Mouse (Mus musculus): Measurements from ENCODE around the gene Hist1h2ad.
A peak's percentile ranks its signal among the peaks of the same experiment; 100 is the strongest.
"Not testable (repeated sequence)": the region's sequence is repeated elsewhere in the genome, so short reads cannot be mapped to it uniquely, and the experiment has no call there.

Hist1h2ad gene

DNA sequence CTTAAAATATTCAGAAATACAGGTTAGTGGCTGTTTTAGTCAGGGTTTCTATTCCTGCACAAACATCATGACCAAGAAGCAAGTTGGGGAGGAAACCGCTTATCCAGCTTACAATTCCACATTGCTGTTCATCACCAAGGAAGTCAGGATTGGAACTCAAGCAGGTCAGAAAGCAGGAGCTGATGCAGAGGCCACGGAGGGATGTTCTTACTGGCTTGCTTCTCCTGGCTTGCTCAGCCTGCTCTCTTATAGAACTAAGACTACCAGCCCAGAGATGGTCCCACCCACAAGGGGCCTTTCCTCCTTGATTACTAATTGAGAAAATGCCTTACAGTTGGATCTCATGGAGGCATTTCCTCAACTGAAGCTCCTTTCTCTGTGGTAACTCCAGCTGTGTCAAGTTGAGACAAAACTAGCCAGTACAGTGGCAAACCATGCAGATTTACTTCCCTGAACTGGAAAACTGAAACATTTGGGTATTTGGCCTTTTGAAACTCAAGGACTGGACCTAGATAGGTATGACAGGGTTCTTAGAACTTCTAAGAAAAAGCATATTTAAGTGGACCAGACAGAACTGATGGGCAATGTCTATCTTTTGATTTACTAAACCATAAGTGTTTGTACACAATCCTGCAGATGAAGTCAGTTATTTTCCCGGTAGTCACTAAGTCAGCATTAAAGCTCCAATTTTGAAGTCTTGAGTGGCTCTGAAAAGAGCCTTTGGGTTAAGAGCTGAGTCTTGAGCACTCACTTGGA, 31.8 kb upstream of the Hist1h2ad start:
- not testable (repeated sequence) for DNase-seq

DNA sequence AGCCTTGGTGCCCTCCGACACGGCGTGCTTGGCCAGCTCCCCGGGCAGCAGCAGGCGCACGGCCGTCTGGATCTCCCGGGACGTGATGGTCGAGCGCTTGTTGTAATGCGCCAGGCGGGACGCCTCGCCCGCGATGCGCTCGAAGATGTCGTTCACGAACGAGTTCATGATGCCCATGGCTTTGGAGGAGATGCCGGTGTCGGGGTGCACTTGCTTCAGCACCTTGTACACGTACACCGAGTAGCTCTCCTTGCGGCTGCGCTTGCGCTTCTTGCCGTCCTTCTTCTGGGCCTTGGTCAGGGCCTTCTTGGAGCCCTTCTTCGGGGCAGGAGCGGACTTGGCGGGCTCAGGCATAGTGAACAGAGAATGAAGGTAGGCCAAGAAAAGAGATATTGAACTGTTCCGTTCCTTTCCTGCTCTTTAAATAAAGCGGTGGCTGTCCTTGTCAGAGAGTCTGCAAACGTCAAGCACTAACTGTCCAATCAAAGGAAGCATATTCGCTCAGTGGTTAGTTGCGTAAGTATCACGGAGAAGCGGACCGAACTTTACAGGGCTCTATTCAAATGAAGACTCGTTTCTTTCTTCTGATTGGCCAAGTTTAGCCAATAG, 31.1 kb upstream of the Hist1h2ad start, which contains the start of gene Hist1h2bh:
Gene Hist1h2bh, minus strand, starts transcription at position 394 of the 609 bp plus-strand sequence.
- DNase-seq: peak; percentile 93

DNA sequence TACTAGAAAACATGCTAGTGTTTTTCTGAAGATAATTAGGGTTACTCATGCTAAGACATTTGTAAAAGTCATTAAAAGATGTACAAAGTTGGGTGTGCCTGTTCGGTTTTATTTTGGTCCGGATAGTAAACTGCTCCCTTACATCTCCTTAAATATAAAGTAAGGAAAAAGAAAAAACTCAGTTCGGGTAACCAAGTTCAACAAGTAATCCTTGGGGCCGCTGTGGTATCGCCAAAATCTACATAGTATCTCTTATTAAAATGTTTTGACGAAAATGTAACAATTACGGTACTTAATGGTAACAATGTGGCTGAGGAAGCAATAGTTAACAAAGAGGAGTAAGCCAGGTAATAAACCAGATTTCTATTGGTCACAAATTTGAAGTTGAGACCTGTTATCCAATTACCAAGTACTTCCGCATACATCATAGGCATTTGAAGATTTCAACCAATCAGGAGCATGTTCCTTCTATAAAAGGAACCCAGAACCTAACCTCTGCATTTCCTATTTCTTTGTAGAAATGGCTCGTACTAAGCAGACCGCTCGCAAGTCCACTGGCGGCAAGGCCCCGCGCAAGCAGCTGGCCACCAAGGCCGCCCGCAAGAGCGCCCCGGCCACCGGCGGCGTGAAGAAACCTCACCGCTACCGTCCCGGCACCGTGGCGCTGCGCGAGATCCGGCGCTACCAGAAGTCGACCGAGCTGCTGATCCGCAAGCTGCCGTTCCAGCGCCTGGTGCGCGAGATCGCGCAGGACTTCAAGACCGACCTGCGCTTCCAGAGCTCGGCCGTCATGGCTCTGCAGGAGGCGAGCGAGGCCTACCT, 30.0 kb upstream of the Hist1h2ad start, which contains the start of gene Hist1h3f:
Gene Hist1h3f, plus strand, starts transcription at position 88 of the 822 bp plus-strand sequence.
- peak; percentile 94 for DNase-seq

DNA sequence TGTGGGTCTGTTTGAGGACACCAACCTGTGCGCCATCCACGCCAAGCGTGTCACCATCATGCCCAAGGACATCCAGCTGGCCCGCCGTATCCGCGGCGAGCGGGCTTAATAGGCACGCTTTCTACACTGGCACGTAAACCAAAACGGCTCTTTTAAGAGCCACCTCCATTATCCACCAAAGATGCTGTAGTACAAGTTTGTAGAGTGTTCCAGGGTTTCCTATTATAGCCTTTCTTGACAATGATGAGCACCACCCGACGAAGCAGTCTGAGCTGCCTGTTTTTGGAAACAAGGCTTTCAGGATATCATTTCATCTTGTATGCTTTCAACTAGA, 29.4 kb upstream of the Hist1h2ad start:
- not testable (repeated sequence) for DNase-seq

DNA sequence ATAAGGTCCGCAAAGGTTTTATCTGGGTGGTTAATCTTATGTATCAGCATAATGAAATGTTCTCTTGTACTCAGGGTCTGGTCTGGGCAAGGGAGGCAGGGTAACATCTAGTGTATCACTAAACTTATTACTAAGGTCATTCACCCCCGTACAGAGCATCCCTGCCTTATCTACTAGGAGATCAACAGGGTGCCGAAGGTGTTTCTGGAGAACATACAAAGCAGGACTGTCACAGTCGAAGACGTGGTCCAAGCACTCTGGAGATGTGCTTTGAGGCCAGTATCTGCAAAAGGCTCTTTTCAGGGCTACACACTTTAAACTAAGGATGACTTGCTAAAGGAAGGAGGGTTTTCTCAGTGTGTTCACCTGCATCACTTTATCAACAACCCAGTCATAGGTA, 27.5 kb upstream of the Hist1h2ad start:
- no peak for DNase-seq

DNA sequence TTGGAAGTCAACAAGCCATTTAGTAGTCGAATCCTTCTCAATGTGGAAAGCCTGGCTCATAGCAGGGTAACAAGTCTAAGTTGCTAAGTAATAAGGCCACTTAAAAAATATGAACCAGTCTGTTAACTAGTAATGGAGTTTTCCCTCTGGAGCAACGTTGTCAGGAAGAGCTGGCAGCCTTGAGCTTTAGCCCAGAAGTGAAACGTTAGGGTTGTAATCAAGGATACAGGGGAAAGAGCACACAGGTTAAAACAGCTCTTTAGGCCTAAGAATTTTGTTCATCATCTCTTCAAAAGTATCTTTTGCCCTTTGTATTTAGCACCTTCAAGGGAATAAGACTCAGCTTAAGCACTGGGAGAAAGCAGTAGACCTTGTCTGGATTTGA, 23.4 kb upstream of the Hist1h2ad start:
- peak; percentile 55 for DNase-seq

DNA sequence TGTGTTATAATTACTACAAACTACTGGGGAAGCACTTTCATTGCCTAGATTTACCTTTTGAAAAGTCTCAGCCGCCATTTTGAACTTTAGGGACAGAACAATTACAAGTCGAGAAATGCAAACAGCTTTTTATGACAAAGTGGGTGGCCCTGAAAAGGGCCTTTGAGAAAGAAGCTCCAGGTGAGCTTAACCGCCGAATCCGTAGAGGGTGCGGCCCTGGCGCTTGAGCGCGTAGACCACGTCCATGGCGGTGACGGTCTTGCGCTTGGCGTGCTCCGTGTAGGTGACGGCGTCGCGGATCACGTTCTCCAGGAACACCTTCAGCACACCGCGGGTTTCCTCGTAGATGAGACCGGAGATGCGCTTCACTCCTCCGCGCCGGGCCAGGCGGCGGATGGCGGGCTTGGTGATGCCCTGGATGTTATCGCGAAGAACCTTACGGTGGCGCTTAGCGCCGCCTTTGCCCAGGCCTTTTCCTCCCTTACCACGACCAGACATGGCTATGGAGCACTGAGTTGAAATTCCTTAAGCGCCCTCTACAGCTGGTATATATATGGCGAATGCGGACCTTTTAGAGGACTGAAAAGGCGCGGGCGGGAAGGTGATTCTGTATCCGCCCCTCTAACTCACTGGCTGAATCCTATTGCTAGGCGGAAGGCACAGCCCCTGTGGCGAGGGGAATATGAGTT, 22.9 kb upstream of the Hist1h2ad start, which contains the start of gene Hist1h4f:
Gene Hist1h4f, minus strand, starts transcription at position 503 of the 689 bp plus-strand sequence.
- peak; percentile 95 for DNase-seq

DNA sequence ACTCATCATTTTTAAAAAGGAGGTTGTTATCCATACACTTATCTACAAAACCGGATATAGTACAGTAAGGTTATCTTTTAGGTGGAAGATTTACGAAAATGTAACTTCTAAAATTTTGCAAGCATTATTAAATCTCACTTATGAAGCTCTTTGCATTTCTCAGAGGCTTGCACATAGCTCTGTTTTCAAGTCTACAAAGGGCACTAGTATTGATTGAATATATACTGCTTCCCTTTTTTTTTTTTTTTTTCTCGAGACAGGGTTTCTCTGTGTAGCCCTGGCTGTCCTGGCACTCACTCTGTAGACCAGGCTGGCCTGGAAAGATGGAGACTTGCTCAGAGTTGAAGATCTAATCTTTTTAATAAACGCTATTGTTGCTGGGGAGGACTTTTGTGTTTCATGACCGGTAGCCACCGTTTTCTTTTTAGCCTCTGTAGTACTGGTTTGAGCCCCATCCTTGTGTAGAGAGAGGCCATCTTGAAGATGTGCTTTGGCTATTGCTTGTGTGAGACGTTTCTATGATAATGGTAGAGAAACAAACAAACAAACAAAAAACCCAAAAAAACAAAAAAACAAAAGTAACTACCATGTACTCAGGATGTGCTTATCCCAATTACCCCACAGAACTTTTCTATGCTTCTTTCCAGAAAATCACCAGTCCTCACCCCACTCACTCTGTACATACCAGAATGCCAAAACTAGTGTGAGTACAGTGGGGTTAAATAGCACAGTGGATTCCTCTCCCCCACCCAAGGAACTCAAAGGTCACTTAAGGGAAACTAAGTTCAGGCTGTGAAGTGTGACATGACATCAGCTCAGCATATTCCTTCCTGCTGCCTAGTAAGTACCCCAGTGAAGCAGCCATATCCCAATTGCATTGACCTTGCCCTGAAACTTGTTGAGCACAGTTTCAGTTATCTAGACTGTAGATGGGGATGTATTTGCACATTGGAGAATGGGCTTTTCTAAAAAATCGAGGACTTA, 22.0 kb upstream of the Hist1h2ad start:
- DNase-seq: no peak

DNA sequence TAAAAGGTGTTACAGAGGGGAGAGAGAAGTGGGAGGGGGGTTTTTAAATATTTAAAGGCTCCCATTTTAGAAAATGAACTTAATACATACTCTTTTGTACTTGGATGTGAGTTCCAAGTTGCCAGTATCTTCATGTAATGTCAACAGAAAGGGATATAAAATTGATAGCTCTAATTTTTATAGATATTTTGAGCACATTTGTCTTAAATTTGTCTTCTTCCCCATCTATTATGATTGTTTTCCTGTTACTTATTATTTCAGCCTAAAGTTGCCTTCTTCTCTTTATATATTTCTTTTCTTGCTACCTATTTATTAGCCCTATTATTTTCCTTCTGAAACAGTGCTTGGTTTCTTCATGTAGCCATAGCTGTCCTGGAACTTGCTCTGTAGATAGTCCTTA, 21.2 kb upstream of the Hist1h2ad start, which contains the start of gene Hist1h1d:
Gene Hist1h1d, plus strand, starts transcription at position 301 of the 400 bp plus-strand sequence.
- no peak for DNase-seq

DNA sequence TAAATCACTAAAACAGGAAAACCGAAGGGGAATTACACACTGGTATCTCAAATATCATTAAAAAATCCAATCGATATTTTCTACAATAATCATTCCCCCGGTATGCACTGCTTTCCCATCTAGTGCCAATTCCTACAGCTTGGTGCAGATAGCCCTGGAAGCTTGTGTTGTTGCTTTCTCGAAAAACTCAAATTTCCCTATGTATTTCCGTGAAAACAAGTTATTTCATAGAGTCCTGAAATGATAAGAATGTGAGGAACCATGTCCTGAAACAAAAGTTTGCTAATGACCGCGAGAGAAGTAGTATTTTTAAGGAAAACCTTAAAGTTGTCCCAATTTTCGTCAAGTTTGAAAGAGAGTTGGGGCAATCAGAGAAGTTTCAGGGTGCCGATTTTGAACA, 19.8 kb upstream of the Hist1h2ad start:
- DNase-seq: peak; percentile 25

DNA sequence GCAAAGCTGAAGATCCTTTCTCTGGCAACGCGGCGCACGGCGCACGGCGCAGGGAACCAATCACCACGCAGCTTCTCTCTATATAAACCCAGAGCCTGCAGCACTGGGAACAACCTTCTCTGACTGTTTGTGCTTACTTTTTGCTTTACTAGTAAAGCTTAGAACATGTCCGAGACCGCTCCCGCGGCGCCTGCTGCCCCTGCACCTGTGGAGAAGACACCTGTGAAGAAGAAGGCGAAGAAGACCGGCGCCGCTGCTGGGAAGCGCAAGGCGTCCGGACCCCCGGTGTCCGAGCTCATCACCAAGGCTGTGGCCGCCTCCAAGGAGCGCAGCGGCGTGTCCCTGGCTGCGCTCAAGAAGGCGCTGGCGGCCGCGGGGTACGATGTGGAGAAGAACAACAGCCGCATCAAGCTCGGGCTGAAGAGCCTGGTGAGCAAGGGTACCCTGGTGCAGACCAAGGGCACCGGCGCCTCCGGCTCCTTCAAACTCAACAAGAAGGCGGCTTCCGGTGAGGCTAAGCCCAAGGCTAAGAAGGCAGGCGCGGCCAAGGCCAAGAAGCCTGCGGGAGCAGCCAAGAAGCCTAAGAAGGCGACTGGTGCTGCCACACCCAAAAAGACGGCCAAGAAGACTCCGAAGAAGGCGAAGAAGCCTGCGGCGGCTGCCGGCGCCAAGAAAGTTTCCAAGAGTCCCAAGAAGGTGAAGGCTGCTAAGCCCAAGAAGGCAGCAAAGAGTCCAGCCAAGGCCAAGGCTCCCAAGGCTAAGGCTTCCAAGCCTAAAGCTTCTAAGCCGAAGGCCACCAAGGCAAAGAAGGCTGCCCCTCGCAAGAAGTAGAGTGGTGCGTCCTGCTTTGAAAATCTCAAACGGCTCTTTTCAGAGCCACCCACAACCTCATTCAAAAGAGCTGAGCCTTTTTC, 19.0 kb upstream of the Hist1h2ad start:
- peak; percentile 93 for DNase-seq

DNA sequence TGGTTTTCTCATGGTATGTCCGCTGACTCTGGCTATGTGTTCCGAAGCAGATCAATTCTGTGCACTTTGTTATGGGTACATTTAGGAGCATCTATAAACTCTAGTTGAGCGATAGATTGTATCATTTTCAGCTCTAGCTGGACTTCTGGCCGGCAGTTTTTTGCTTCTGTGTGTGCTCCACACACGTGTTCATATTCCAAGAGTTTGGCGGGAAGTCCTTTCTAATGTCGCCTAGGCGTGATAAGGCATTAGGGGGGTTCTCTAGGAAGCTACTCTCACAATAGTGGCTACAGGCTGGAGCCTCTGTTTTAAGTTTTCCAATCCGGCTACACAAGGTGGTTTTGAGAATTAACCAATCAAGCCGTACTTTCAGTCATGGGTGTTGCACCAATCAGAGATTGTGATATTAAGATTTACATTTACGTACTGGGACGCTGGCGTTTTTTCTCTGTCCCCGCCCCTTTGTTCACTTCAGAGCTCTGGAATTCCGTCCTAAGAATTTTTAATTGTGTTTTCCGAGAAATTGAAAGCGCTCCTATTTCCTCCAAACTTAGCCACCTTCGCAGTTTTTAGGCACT, 18.3 kb upstream of the Hist1h2ad start:
- DNase-seq: peak; percentile 92

DNA sequence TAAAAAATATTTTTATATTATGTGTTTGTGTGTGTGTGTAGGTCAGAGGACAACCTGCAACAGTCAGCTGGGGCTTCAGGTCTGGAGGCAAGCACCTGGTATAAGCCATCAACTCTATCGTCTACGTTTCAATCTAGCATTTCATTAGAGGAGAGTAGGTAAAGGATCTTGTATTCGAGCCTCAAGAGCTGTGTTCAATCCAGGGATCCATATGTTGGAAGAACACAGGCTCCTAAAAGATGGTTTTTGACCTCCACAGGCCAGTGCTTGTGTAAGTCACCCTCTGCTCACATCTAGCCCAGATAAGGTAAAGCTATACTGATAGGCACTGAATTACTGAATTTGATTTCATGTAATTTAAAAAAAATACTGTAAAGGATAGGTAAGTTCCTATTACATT, 17.3 kb upstream of the Hist1h2ad start:
- no peak for DNase-seq

DNA sequence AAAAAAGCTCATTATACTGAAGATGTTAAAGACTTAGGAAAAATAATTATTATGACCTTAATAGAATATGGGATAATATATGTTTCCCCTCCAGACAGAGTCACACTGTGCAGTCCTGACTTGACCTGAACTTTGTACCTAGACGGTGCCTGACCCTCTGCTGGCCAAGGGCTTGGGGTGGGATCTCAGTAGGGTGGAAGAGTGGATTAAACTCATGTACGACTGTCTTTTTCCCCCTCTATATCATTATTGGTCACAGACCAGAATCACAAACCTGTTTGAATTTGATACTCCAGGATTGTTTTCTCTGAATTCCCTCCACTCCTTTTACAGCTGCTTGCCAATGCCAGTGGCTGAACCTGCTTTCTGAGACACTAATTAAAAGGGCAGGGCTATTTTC, 13.5 kb upstream of the Hist1h2ad start:
- not testable (repeated sequence) for DNase-seq

DNA sequence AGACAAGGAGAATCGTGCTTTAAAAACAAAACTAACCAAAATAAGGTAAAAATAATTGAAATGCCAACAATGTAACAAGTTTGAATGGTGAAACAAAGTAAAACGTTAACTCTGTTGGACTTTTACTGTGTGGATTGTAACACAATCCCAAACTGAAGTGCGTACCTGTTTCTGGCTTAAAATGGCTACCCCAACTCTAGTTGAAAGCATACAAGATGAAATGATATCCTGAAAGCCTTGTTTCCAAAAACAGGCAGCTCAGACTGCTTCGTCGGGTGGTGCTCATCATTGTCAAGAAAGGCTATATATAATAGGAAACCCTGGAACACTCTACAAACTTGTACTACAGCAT, 12.7 kb upstream of the Hist1h2ad start:
- DNase-seq: not testable (repeated sequence)

DNA sequence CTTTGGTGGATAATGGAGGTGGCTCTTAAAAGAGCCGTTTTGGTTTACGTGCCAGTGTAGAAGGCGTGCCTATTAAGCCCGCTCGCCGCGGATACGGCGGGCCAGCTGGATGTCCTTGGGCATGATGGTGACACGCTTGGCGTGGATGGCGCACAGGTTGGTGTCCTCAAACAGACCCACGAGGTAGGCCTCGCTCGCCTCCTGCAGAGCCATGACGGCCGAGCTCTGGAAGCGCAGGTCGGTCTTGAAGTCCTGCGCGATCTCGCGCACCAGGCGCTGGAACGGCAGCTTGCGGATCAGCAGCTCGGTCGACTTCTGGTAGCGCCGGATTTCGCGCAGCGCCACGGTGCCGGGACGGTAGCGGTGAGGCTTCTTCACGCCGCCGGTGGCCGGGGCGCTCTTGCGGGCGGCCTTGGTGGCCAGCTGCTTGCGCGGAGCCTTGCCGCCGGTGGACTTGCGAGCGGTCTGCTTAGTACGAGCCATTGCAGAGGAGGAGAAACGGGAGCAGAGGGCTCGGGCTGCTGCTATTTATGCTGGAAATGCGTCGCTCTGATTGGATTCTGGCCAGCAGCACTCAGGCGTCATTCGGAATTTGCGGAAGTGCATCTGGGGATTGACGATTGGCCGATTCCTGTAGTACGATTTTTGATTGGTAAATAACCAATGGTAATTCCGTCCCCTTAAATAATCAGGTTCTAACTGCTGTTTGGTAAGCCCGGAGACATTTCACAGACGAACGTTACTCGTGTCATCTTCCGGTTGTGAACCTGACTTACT, 12.1 kb upstream of the Hist1h2ad start, which contains the start of gene Hist1h3e:
Gene Hist1h3e, minus strand, starts transcription at position 487 of the 777 bp plus-strand sequence.
- peak; percentile 96 for DNase-seq

DNA sequence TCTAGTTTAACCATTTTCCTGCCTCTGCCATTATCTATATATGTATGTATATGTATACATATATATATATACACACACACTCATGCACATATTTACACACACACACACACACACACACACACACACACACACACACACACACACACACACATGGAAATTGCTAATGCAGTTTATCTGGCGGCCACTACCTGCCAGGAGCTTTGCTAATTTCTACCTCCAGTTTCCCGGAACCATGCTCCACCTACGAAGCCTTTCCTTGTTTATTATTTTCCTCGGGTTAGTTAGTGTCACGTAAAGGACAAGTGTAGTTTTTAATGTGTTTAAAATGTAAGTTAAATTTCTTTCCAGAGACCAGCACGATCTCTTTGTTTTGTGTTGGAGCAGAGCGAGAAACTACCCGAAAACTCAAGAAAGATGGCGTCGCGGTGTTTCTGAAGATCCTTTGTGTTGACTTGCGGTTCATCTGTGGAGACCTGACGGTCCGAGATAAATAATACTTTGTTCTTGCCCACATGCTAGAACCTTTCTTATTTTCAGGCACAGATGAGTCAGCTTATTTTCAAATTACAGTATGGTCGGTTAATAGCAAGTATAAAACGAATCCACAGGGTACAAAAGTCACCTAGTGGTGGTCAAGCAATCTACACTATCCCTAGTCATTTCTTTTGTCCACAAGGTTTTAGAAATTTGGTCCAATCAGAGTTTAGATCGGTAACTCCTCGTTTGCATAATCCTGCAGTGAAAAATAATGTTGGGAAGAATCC, 11.3 kb upstream of the Hist1h2ad start:
- peak; percentile 80 for DNase-seq

DNA sequence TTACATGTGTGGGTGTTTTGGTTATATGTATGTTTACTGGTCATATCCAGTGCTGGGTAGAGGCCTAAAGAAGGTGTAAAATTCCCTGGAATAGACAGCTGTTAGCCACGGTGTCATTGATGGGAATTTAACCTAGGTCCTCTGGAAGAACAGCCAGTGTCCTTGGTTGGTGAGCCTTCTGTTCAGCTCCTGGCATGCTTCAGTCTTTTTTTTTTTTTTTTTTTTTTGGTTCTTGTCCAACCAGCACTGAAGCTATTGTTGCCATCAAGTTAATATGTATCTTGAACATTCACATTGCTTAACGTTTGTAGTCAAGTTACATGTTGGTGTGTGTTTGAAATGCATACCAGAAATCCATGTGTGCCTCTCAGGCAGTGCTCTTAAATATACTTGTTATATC, 9.7 kb upstream of the Hist1h2ad start:
- no peak for DNase-seq
